Mouse (Mus musculus): ENCODE measurements around the gene Fam129b. TPM values are rescaled to one million over a fixed set of nuclear protein-coding genes. Genes with fewer than 3 reads are reported as not detected.
"Not testable (repeated sequence)": the region's sequence is repeated elsewhere in the genome, so short reads cannot be mapped to it uniquely, and the experiment has no call there.

Gene Fam129b
- polyA plus RNA-seq, 1 experiment from 2014 or later: 11.9 TPM

DNA sequence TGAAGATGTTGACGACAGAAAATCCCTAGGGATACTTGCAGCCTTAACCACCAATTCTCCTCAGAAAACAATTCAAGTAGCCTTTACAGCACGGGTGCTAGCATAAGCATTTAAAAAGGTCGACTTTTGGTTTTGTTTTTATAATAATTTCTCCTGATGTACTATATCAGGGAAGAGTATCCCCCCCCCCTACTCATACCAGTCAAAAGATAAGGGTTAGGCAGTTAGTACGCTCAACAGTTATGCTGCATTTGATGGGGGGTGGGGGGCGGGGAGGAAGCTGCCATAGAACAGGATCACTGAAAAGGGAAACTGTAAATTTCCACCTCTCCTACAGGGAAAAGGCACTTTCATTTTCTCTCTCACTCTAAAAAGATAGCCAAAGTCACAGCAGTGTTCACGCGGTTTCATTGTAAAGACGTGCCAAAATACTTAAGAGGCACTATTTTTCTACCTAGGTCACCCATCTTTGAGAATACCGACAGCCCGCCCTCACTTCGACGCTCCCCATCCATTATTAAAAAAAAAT, 30.3 kb upstream of the Fam129b start:
- H3K4me1 ChIP-seq (ENCODE audit: control insufficient read depth, low read depth, low read length): peaks cover 14% of the 10 kb centered on the region
- H3K4me3 ChIP-seq (ENCODE audit: low read depth, low read length): peak overlapping the region; percentile 73
- H3K9me3 ChIP-seq (replicated peaks; ENCODE audit: control insufficient read depth, low read length): no peaks in the 10 kb centered on the region
- 10% methylated on average over 12 of the region's 12 CpGs for WGBS (ENCODE audit: insufficient replicate concordance)
- peak overlapping the region; percentile 94 for H3K4me2 ChIP-seq (ENCODE audit: low read depth, low read length)
- H3K9ac ChIP-seq (ENCODE audit: low read depth, low read length): peak overlapping the region; percentile 64; the same call in 1 of the 2 replicates
- H3K27ac ChIP-seq (ENCODE audit: low read length): no peak overlapping the region
- ATAC-seq (ENCODE audit: low read depth): no peak
- no peaks in the 10 kb centered on the region for H3K27me3 ChIP-seq (ENCODE audit: control insufficient read depth, insufficient read depth, low read depth, low read length)
- no peaks in the 10 kb centered on the region for H3K36me3 ChIP-seq (ENCODE audit: control insufficient read depth, insufficient read depth)

DNA sequence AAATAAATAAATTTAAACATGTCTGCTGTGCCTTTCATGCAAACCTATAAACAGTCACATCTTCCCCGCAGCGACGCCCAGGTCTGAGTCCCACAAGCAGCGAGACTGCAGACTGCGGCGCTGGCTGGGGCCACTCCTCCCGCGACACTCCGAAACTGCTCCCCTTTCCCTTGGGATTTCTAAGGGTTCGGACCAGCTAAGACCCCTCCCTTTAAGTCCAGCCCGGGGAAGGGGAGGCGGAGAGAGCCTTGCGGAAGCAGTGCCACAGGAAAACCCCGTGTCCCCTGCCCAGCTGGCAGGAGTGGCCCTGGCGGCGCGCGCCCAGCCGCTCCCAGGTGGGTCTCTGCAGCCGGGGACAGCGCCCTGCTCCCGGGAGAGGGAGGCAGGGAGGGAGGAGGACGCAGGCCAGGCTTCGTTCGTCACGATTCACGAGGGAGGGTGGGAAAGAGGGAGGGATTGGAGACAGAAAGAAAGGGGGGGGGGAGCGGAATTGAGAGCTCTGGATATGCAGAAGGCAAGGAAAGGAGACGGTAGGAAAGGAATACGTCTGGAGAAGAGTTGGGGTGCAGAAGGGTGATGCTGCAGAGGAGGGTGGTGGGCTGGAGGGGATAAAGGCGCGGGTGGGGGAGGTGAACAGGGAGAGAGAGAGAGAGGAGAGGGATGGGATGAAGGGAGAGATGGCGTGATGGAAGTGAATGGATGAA, 29.7 kb upstream of the Fam129b start:
- no peak for ATAC-seq (ENCODE audit: low read depth)
- Histone ChIP-seq H3K9ac (ENCODE audit: low read depth, low read length) (peak overlapping the region; percentile 64), H3K4me1 (ENCODE audit: control insufficient read depth, low read depth, low read length) (peaks cover 14% of the 10 kb centered on the region), H3K4me2 (ENCODE audit: low read depth, low read length) (peak overlapping the region; percentile 94), H3K36me3 (ENCODE audit: control insufficient read depth, insufficient read depth) (no peaks in the 10 kb centered on the region), H3K9me3 (replicated peaks; ENCODE audit: control insufficient read depth, low read length) (no peaks in the 10 kb centered on the region), H3K4me3 (ENCODE audit: low read depth, low read length) (peak overlapping the region; percentile 73), H3K27me3 (ENCODE audit: control insufficient read depth, insufficient read depth, low read depth, low read length) (0 out of 2 replicates have a peak, but pooled peaks cover under 1% of the 10 kb centered on the region), H3K27ac (ENCODE audit: low read length) (no peak overlapping the region)
- under 1% methylated on average over 32 of the region's 33 CpGs for WGBS (ENCODE audit: insufficient replicate concordance)

DNA sequence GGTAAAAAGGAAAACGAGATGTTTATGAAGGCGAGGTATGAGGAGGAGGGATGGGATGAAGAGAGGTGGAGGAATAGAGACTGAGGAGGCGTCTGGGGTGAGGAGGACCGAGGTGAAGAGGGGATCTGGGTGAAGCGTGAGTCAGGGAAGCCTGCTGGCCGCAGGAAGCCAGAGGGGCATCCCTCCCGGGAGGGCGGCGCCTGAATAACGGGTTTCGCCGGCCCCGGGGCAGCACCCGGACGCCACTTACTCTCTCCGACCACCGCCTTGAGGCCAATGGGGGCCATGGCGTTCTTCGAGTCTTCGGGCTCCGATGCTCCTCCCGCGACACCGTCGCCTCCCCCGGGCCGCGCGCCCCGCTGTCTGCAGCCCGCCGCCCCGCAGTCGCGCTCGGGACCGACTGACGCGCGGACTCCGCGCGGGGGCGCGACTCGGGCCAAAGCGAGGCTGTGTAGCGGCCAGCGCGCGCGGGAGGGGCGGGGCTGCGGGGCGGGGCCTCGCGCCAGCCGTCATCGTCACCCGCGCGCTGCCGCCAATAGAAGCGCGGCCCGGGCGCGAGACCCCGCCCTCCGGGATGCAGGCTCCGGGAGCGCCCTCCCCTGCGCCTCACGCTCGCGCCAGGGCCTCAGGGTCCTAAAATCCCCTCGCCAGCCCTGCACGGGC, 29.0 kb upstream of the Fam129b start, which contains the start of gene Stxbp1:
Stxbp1 (minus strand) TSS at position 441 of the 663 bp plus-strand sequence.
- no peaks in the 10 kb centered on the region for H3K36me3 ChIP-seq (ENCODE audit: control insufficient read depth, insufficient read depth)

DNA sequence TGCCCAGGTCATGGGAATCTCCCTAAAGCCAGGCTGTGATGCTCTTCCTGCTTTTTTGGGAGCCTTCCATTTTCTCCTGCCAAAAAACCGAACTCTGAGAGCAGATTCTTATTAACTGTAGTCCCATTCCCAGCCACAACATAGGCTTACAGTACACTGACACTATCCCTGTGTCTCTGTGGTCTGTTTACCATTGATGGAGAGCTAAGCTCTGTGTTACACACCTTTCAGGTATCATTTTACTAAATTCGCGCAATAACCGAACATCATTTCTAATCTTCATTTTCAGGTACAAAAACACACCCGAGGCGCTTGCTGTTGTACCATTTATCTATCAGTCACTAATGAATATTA, 28.5 kb upstream of the Fam129b start:
- ATAC-seq (ENCODE audit: low read depth): no peak

More for the DNA sequence above, 29.0 kb upstream of the Fam129b start, which contains the start of gene Stxbp1:
- H3K4me3 ChIP-seq (ENCODE audit: low read depth, low read length): peak within 1 kb of the TSS; percentile 73
- no peaks in the 10 kb centered on the region for H3K9me3 ChIP-seq (replicated peaks; ENCODE audit: control insufficient read depth, low read length)
- peak within 1 kb of the TSS; percentile 64 for H3K9ac ChIP-seq (ENCODE audit: low read depth, low read length)
- under 1% methylated on average over 57 of the region's 78 CpGs for WGBS (ENCODE audit: insufficient replicate concordance)
- peak within 1 kb of the TSS; percentile 94 for H3K4me2 ChIP-seq (ENCODE audit: low read depth, low read length)
- peak; percentile 98 for ATAC-seq (ENCODE audit: low read depth)
- peaks cover 6% of the 10 kb centered on the region; the same call in 1 of the 2 replicates for H3K27me3 ChIP-seq (ENCODE audit: control insufficient read depth, insufficient read depth, low read depth, low read length)
- H3K27ac ChIP-seq (ENCODE audit: low read length): 0 out of 2 replicates have a peak within 1 kb of the TSS, but pooled peaks have one; percentile 12
- peaks cover 14% of the 10 kb centered on the region for H3K4me1 ChIP-seq (ENCODE audit: control insufficient read depth, low read depth, low read length)

DNA sequence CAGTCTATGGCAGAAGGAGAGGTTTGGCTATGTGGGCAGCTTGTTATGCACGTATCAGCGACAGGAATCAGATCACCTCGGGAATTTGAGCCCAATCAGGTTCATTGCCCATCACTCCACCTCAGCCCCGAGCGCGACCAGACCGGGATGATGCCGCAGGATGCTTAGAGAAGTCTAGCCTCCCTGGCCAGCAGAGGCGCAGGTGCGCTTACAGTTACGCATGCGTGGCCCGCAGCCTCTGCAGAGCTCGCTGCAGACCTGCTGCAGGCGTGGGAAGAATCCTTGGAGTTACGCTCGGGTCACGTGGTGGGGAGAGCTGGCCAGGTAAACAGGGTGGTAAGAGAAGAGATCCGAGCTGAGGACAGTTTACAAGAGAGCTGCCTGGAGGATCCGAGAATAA, 23.8 kb upstream of the Fam129b start:
- no peaks in the 10 kb centered on the region for H3K9me3 ChIP-seq (replicated peaks; ENCODE audit: control insufficient read depth, low read length)
- 6% methylated on average over 20 of the region's 20 CpGs for WGBS (ENCODE audit: insufficient replicate concordance)
- H3K4me1 ChIP-seq (ENCODE audit: control insufficient read depth, low read depth, low read length): peaks cover 4% of the 10 kb centered on the region
- no peak overlapping the region for H3K9ac ChIP-seq (ENCODE audit: low read depth, low read length)
- ATAC-seq (ENCODE audit: low read depth): no peak
- no peak overlapping the region for H3K4me3 ChIP-seq (ENCODE audit: low read depth, low read length)
- no peak overlapping the region for H3K27ac ChIP-seq (ENCODE audit: low read length)
- H3K27me3 ChIP-seq (ENCODE audit: control insufficient read depth, insufficient read depth, low read depth, low read length): peaks cover 13% of the 10 kb centered on the region
- no peaks in the 10 kb centered on the region for H3K36me3 ChIP-seq (ENCODE audit: control insufficient read depth, insufficient read depth)
- H3K4me2 ChIP-seq (ENCODE audit: low read depth, low read length): no peak overlapping the region

More for the DNA sequence above, 28.5 kb upstream of the Fam129b start:
- Histone ChIP-seq H3K9ac (ENCODE audit: low read depth, low read length) (peak overlapping the region; percentile 51), H3K27me3 (ENCODE audit: control insufficient read depth, insufficient read depth, low read depth, low read length) (peaks cover 11% of the 10 kb centered on the region), H3K9me3 (replicated peaks; ENCODE audit: control insufficient read depth, low read length) (no peaks in the 10 kb centered on the region), H3K27ac (ENCODE audit: low read length) (no peak overlapping the region), H3K4me1 (ENCODE audit: control insufficient read depth, low read depth, low read length) (peaks cover 14% of the 10 kb centered on the region), H3K4me2 (ENCODE audit: low read depth, low read length) (peak overlapping the region; percentile 94), H3K4me3 (ENCODE audit: low read depth, low read length) (peak overlapping the region; percentile 73), H3K36me3 (ENCODE audit: control insufficient read depth, insufficient read depth) (no peaks in the 10 kb centered on the region)
- WGBS (ENCODE audit: insufficient replicate concordance): 45% methylated on average over 6 of the region's 6 CpGs

DNA sequence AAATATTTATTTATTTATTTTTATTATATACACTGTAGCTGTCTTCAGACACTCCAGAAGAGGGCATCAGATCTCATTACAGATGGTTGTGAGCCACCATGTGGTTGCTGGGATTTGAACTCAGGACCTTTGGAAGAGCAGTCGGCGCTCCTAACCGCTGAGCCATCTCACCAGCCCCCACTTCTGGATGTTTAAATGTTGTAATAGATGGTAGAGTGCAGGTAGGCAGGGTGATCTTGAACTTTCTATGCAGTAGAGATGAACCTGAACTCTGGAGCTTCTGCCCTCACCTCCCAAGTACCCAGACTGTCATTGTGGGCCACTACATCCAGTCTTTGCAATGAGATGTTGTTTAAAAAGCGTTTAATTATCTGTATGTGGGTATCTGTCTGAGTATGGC, 22.2 kb upstream of the Fam129b start:
- 57% methylated on average over 4 of the region's 4 CpGs for WGBS (ENCODE audit: insufficient replicate concordance)
- peaks cover 13% of the 10 kb centered on the region for H3K27me3 ChIP-seq (ENCODE audit: control insufficient read depth, insufficient read depth, low read depth, low read length)
- not testable (repeated sequence) for H3K4me1 ChIP-seq (ENCODE audit: control insufficient read depth, low read depth, low read length); H3K36me3 ChIP-seq (ENCODE audit: control insufficient read depth, insufficient read depth); H3K9me3 ChIP-seq (replicated peaks; ENCODE audit: control insufficient read depth, low read length); H3K27ac ChIP-seq (ENCODE audit: low read length); H3K4me3 ChIP-seq (ENCODE audit: low read depth, low read length); ATAC-seq (ENCODE audit: low read depth); H3K4me2 ChIP-seq (ENCODE audit: low read depth, low read length); H3K9ac ChIP-seq (ENCODE audit: low read depth, low read length)

DNA sequence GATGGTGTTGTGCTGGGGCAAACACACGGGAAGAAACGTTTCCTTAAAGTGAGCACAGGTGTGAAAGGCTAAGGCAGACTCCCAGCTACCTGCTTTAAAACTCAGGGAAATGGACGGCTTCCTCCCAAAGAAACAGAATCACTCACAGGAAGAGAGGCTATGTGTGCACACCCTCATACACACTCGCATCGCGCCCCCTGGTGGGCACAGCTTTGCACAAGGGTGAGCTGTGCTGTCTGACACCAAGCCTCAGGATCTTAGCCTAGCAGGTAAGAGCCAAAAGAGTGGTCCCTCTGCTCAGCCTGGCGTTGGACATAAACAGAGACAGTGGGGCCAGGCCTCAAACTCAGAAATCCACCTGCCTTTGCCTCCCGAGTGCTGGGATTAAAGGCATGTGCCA, 21.7 kb upstream of the Fam129b start:
- Histone ChIP-seq H3K4me3 (ENCODE audit: low read depth, low read length) (no peak overlapping the region), H3K36me3 (ENCODE audit: control insufficient read depth, insufficient read depth) (no peaks in the 10 kb centered on the region), H3K27me3 (ENCODE audit: control insufficient read depth, insufficient read depth, low read depth, low read length) (peaks cover 14% of the 10 kb centered on the region), H3K4me1 (ENCODE audit: control insufficient read depth, low read depth, low read length) (no peaks in the 10 kb centered on the region), H3K4me2 (ENCODE audit: low read depth, low read length) (no peak overlapping the region), H3K9me3 (replicated peaks; ENCODE audit: control insufficient read depth, low read length) (no peaks in the 10 kb centered on the region), H3K27ac (ENCODE audit: low read length) (no peak overlapping the region), H3K9ac (ENCODE audit: low read depth, low read length) (no peak overlapping the region)
- 1% methylated on average over 8 of the region's 8 CpGs for WGBS (ENCODE audit: insufficient replicate concordance)
- peak; percentile 68 for ATAC-seq (ENCODE audit: low read depth)

DNA sequence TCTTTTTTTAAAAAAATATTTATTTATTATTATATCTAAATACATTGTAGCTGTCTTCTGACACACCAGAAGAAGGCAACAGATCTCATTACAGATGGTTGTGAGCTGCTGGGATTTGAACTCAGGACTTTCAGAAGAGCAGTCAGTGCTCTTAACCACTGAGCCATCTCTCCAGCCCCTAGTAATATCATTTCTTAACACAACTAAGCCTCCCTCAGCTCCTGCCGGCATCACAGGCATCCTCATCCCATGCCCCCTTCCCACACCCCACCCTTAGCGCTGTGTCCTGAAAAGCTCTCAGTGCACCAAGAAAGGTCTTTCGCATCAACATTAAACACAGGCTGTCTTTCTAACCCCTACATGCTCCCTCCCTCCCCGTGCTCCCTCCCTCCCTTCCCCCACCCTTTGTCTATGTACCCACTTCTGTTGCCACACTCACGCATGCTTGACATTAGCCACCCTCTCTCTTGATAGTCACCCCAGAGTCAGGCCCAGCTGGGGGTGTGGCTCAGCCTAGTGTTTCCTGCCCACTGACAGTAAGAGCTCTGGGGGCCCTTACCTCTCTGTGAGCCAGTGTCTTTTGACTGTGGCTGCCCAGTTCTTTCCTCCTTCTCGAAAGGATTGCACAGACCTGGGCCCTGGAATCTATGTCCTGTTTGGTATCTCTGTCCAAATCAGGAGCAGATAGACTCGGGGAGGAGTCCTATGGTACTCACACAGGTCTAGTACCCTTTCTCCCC, 20.7 kb upstream of the Fam129b start:
- WGBS (ENCODE audit: insufficient replicate concordance): 44% methylated on average over 7 of the region's 7 CpGs
- ATAC-seq (ENCODE audit: low read depth): no peak

More for the DNA sequence above, 20.7 kb upstream of the Fam129b start:
- Histone ChIP-seq H3K4me2 (ENCODE audit: low read depth, low read length) (no peak overlapping the region), H3K9me3 (replicated peaks; ENCODE audit: control insufficient read depth, low read length) (no peaks in the 10 kb centered on the region), H3K4me3 (ENCODE audit: low read depth, low read length) (no peak overlapping the region), H3K9ac (ENCODE audit: low read depth, low read length) (no peak overlapping the region), H3K27ac (ENCODE audit: low read length) (no peak overlapping the region), H3K27me3 (ENCODE audit: control insufficient read depth, insufficient read depth, low read depth, low read length) (peaks cover 15% of the 10 kb centered on the region), H3K4me1 (ENCODE audit: control insufficient read depth, low read depth, low read length) (no peaks in the 10 kb centered on the region), H3K36me3 (ENCODE audit: control insufficient read depth, insufficient read depth) (no peaks in the 10 kb centered on the region)

Measured in liver, embryonic 16.5 days (tissue).